Mouse (Mus musculus): ENCODE measurements at regions not wholly inside any gene's neighbourhood (a gene's known extent, or its start where the extent isn't known, plus 50 kb on each side); places are given as distances from the start of the nearest gene placed in this dataset.

DNA sequence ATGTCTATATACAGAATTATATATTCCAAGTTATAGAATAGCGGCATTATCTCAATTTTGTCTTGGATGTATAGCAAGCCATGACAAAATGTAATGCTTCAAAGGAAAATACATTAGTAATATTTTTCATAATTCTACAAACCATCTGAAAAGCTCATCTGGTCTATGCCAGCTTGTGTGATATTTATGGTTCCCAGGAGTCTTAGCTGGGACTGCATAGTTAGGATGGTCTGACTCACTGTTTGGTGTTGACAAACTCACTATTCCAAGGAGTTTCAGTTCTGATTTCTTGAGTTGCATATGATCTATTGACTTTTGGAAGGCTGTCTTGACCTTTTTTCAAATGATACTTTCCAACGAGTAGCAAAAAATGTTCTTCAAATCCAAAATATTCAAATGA lies 514.2 kb upstream of the Slc8a1 start:
- TF ChIP-seq CTCF (conservative IDR thresholded peaks at IDR 0.05; ENCODE audit: low read length), result no peak
- TF ChIP-seq NANOG (IDR thresholded peaks at IDR 0.05; ENCODE audit: borderline replicate concordance, low read length), result no peak

Measured in E14TG2a.4 (cell line).